Mouse (Mus musculus): ENCODE results near the gene Mapk1ip1l. TPM values are rescaled to one million over a fixed set of nuclear protein-coding genes. Genes with fewer than 3 reads are reported as not detected.
A peak's percentile ranks its signal among the peaks of the same experiment; 100 is the strongest.

Gene Mapk1ip1l
- 74.2 and 86.7 TPM in 2 replicates for total RNA-seq (2014; fragmentation: Nextera tagmentation)
- total RNA-seq (2017), result 42.9 and 51.7 TPM in 2 replicates

GRCm38 (mm10) chr14:47297785-47298407 is at the start of gene Mapk1ip1l:
TSS of gene Mapk1ip1l (plus strand) at chr14:47298266.
- peak; percentile 95 for ATAC-seq (replicated peaks; ENCODE audit: poor library complexity, severe bottlenecking)

DNA sequence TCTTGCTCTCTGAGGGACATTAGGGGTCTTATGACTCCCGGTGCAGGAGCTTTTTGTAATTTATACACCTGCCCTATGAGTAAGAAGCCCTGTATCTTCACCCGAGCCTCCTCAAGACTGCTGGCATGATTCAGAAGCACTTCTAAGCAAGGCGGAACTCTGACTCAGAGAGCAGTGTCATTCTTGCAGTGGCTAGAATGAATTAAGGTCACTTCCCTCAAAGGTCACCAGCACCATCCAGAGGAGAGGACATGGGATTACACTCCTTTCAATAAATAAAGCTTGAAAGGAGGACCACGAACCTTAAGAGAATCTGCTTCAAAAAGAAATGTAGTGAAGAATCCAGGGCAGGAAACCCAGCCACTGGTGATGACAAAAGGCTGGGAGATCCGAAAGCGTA is 48.2 kb upstream of the Mapk1ip1l start:
- no peak for ATAC-seq (replicated peaks; ENCODE audit: poor library complexity, severe bottlenecking)

DNA sequence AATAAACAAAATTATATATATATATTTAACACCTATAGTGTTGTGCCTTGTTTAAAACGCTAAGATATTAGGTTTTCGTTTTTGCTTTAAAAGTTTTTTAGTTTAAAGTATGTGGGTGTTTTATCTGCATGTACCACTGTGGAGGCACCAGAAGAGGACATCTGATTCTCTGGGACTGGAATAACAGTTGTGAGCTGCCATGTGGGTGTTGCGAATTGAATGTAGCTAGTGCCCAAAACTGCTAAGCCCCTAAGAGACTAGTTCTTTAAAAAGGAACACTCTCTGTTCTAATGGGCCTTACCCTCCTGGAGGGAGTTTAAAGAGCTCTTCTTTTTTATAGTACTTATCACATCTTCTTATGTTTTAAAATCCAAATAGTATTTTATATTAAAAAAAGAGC is 33.2 kb upstream of the Mapk1ip1l start:
- ATAC-seq (replicated peaks; ENCODE audit: poor library complexity, severe bottlenecking), result no peak

GRCm38 (mm10) chr14:47265829-47266228 is 32.2 kb upstream of the Mapk1ip1l start:
- no peak for ATAC-seq (replicated peaks; ENCODE audit: poor library complexity, severe bottlenecking)

DNA sequence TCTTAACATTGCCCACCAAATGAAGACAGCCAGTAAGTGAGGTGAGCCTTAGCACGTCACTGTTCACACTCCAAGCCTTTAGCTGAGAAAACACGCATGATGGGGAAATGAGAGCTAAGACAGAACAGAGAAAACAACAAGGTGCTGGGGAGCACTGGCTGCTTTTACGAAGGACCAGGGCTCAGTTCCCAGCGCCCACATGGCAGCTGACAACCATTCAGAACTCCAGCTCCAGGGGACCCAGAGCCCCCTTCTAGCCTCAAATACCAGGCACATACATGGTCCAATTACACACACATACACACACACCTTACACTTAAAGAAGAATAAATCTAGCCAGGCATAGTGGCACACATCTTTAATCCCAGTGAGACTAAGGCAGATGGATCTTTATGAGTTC is 29.0 kb upstream of the Mapk1ip1l start:
- no peak for ATAC-seq (replicated peaks; ENCODE audit: poor library complexity, severe bottlenecking)

DNA sequence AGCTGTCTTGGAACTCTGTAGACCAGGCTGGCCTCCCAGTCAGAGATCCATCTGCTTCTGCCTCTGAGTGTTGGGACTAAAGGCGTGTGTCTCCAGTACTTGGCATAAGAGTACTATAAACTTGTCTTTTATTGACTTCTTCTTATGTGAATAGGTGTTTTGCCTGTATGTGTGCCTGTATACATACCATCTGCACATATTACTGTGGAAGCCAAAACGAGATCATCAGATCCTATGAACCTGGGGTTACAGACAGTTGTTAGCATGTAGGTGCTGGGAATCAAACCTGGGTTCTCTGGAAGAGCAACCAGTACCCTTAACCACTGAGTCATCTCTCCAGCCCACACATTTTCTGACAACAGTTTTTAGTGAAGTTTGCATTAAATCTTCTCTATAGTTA is 28.4 kb upstream of the Mapk1ip1l start:
- ATAC-seq (replicated peaks; ENCODE audit: poor library complexity, severe bottlenecking), result no peak

GRCm38 (mm10) chr14:47273751-47274150 is 24.3 kb upstream of the Mapk1ip1l start:
- no peak for ATAC-seq (replicated peaks; ENCODE audit: poor library complexity, severe bottlenecking)

- ATAC-seq (replicated peaks; ENCODE audit: poor library complexity, severe bottlenecking), result no peak
Observed at GRCm38 (mm10) chr14:47275417-47275816, 22.6 kb upstream of the Mapk1ip1l start.

DNA sequence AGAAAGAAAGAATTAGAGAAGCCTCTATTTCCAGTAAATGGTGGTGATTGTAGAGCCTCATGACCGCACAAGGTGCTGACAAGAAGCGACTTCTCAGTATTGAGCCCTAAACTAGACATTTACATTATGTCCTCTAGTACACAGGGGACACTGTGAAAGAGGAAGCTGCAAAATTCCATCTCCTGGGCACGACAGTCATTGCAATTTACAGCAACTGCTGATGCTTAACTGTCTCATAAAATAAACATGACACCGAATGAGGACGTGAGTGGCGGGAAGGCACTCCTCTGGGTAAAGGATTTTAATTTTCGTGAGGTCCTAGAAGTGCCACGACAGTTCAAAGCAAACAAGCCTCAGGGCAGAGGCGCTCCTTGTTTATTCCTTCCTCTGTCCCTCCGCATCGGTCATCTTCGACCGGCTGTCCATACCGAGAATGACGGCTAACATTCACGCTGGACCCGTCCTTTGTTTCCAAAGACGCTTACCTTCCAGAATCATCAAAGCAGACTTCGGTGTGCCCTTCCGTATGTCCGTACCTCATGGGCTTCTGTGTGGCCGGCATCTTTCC is 21.9 kb upstream of the Mapk1ip1l start:
- ATAC-seq (replicated peaks; ENCODE audit: poor library complexity, severe bottlenecking), result peak; percentile 70

DNA sequence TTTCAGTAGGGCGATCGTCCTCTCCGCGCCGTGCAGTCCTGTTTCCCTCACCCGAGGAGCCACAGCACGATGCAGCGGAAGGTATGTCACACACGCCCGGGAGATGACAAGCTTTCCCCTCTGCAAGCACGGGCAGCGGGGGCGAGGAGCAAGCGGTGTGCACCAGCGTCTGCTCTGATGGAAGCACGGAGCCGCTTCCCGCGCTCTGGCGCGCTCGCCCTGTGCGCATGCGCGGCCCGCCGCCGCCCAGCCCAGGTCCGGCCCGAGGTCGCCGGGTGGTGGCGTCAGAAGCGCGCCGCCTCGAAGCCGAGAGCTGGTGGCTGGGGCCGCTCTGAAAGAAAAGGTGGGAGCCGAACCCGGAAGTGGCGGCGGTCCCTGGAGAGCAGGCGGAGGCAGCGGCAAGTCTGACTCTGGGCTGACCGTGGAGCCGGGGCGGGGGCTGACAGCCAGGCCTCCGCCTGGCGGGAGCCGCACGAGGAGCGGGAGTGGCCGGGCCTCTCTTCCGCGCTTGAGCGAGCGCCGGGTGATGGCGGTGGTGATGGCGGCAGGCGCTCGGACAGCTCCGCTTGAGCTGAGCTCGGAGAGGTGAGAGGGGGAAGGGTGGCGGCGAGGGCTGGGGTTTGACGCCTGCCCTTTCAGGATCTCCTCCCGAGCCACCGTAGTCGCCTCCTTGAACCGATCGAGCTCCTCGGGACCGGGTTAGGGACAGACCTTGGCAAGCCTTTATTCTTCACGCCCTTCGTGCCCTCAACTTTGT is 21.3 kb upstream of the Mapk1ip1l start, which contains the start of the genes Wdhd1 and Socs4:
Gene Wdhd1, minus strand, starts transcription at position 221 of the 757 bp plus-strand sequence.
Gene Socs4, plus strand, starts transcription at position 295 of the 757 bp plus-strand sequence.
- peak; percentile 85 for ATAC-seq (replicated peaks; ENCODE audit: poor library complexity, severe bottlenecking)

DNA sequence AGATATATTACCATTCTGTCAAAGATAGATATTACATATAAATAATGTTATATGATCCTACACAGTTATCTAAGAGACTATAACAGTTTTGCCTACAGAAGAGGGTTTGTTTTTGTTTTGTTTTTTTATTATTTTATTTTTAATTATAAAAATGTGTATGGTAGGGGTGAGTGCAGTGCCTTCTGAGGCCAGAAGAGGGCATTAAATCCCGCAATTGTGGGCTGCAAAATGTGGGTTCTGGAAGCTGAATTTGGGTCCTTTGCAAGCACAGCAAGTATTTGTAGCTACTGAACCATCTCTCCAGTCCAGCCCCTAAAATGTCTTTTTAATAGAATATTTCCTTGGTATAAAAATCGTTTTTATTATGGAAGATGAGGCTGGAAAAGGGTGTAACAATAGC is 19.0 kb upstream of the Mapk1ip1l start:
- ATAC-seq (replicated peaks; ENCODE audit: poor library complexity, severe bottlenecking), result no peak

DNA sequence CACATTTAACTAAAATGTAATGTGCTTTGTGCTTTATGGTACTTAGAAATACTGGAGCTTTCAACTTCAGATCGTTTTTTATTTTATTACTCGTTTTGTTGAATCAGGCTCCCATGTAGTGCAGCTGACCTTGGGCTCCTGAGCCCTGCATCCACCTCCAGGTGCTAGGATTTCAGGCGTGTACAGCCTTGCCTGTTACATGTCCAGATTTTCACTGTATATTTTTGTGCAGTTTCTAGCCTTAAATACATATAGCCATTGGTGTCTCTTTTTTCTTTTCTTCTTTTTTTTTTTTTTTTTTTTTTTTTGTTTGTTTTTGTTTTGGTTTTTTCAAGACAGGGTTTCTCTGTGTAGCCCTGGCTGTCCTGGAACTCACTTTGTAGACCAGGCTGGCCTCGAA is 16.5 kb upstream of the Mapk1ip1l start:
- ATAC-seq (replicated peaks; ENCODE audit: poor library complexity, severe bottlenecking), result no peak

DNA sequence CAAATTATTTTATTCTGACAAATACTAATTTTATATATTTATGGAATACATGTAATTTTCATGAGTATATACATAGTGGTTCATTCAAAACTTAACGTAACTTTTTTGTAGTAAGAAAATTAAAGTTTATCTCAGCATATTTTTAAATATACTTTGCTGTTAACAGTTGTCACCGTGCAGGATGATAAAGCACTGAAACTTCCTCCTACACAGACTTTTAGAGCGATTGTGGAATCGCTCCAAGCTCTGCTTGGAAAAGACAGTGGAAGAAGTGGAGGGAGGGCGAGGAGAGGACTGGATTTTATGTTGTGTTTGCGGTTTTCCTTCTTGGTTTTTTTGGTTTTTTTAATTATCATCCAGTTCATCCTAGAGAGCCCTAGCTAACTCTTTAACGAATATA is 14.5 kb upstream of the Mapk1ip1l start:
- no peak for ATAC-seq (replicated peaks; ENCODE audit: poor library complexity, severe bottlenecking)

- ATAC-seq (replicated peaks; ENCODE audit: poor library complexity, severe bottlenecking), result peak; percentile 59
Observed at GRCm38 (mm10) chr14:47285271-47285670, 12.8 kb upstream of the Mapk1ip1l start.

- ATAC-seq (replicated peaks; ENCODE audit: poor library complexity, severe bottlenecking), result no peak
Observed at GRCm38 (mm10) chr14:47286215-47286614, 11.9 kb upstream of the Mapk1ip1l start.

- no peak for ATAC-seq (replicated peaks; ENCODE audit: poor library complexity, severe bottlenecking)
Observed at GRCm38 (mm10) chr14:47287021-47287420, 11.0 kb upstream of the Mapk1ip1l start.

- no peak for ATAC-seq (replicated peaks; ENCODE audit: poor library complexity, severe bottlenecking)
Observed at GRCm38 (mm10) chr14:47291772-47292171, 6.3 kb upstream of the Mapk1ip1l start.

DNA sequence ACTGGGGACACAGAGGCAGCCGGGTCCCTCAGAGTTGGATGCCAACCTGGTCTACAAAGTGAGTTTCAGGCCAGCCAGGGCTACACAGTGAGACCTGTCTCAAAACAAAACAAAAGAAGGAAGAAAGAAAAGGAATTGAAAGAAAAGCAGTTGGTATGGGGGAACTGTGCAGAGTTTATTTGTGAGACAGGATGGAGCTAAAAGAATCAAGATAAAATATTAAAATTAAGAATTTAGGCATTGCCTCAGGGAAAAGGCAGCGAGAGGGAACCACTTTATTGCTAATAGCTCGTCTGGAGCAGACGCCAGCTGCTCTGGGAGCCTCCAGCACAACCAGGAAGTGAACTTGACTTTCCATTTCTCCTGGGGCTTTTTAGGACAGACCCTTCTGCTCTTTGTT is 3.9 kb upstream of the Mapk1ip1l start:
- ATAC-seq (replicated peaks; ENCODE audit: poor library complexity, severe bottlenecking), result 0 out of 2 replicates have a peak, but pooled peaks have one; percentile 3

GRCm38 (mm10) chr14:47296232-47296631 is 1.8 kb upstream of the Mapk1ip1l start:
- no peak for ATAC-seq (replicated peaks; ENCODE audit: poor library complexity, severe bottlenecking)

- ATAC-seq (replicated peaks; ENCODE audit: poor library complexity, severe bottlenecking), result peak; percentile 12
Observed at GRCm38 (mm10) chr14:47298408-47298792, 334 bp downstream of the Mapk1ip1l start.

- ATAC-seq (replicated peaks; ENCODE audit: poor library complexity, severe bottlenecking), result peak; percentile 35
Observed at GRCm38 (mm10) chr14:47298819-47299261, 774 bp downstream of the Mapk1ip1l start.

Data from granulocyte monocyte progenitor cell, adult 5-6 weeks (primary cell).